Mouse (Mus musculus) heart, adult 2 months (tissue): Measurements from ENCODE around the gene Mov10l1. TPM values are rescaled to one million over a fixed set of nuclear protein-coding genes. Genes with fewer than 3 reads are reported as not detected.
A peak's percentile ranks its signal among the peaks of the same experiment; 100 is the strongest.

Experiments
- DNase-seq, 2 experiments: peaks; one replicate each; pipeline ENCODE4 v3.0.0; 2021
- H3K27ac ChIP-seq: fragments of 200-600 bp; 2 replicates; pipeline ENCODE4 v1.8.1; 2022
- H3K27me3 ChIP-seq: fragments of 200-500 bp; 2 replicates; pipeline ENCODE4 v1.6.1; 2012; ENCODE audit warnings: mild to moderate bottlenecking, low read length, inconsistent platforms, mixed read lengths; ENCODE audit not compliant: control insufficient read depth, insufficient read depth
- H3K36me3 ChIP-seq: fragments of 200-500 bp; 2 replicates; pipeline ENCODE4 v1.6.1; 2012; ENCODE audit warnings: low read length, inconsistent platforms; ENCODE audit not compliant: control insufficient read depth, insufficient read depth
- H3K4me1 ChIP-seq: fragments of 200-500 bp; 2 replicates; pipeline ENCODE4 v1.6.1; 2011; ENCODE audit warnings: low read length; ENCODE audit not compliant: control insufficient read depth, insufficient read depth
- H3K4me3 ChIP-seq: fragments of 200-600 bp; 2 replicates; pipeline ENCODE4 v1.8.1; 2022
- H3K79me2 ChIP-seq: fragments of 200-500 bp; replicated peaks from 2 replicates; pipeline ENCODE4 v1.6.1; 2012; ENCODE audit warnings: mild to moderate bottlenecking, inconsistent platforms, low read length, moderate library complexity, mixed read lengths; ENCODE audit not compliant: control insufficient read depth, insufficient read depth
- H3K9ac ChIP-seq: fragments of 200-500 bp; 2 replicates; pipeline ENCODE4 v1.6.1; 2012; ENCODE audit warnings: low read depth, mild to moderate bottlenecking, control low read depth, inconsistent platforms, low read length, mixed read lengths
- CTCF ChIP-seq: fragments of 200-600 bp; IDR thresholded peaks from 2 replicates; pipeline ENCODE4 v1.8.1; 2022; ENCODE audit warnings: antibody characterized with exemption, mild to moderate bottlenecking, moderate library complexity
- EP300 ChIP-seq: fragments of 200-500 bp; IDR thresholded peaks from 2 replicates; pipeline ENCODE4 v1.6.1; 2011; ENCODE audit warnings: low read depth, low read length, control low read depth; ENCODE audit not compliant: insufficient read depth
- POLR2A ChIP-seq: fragments of 200-500 bp; IDR thresholded peaks from 2 replicates; pipeline ENCODE4 v1.6.1; 2011; ENCODE audit warnings: mild to moderate bottlenecking, low read depth, low read length, control low read depth; ENCODE audit not compliant: insufficient read depth
- WGBS: fragments of 180-500 bp; shearing (Covaris S2); methylation state at CpG from one replicate; pipeline ENCODE4 v1.1.7; 2018; 5-methylcytosine and 5-hydroxymethylcytosine counted together
- intact Hi-C: fragments of 180-260 bp; cut with DNase I; formaldehyde crosslinking; loops from one replicate; pipeline ENCODE4 v1.15.1; 2025
- polyA plus RNA-seq: library from polyadenylated mRNA; depleted of rRNA; stranded (reverse); fragments of >200 nt; gene quantifications from 2 replicates; pipeline ENCODE4 v1.2.3, GENCODE M21; 2012
- total RNA-seq, 2 experiments: library from RNA; stranded (reverse); gene quantifications; 2 replicates each; pipeline ENCODE4 v1.2.3; 2021

Gene Mov10l1
- total and polyA plus RNA-seq, 3 experiments: 51.7 to 107 (median 96.4) TPM

- Histone ChIP-seq H3K27me3 (no peaks in the 10 kb centered on the region), H3K4me3 (peak overlapping the region; percentile 44), H3K4me1 (no peaks in the 10 kb centered on the region), H3K27ac (peak overlapping the region; percentile 69), H3K79me2 (no peaks in the 10 kb centered on the region), H3K36me3 (no peaks in the 10 kb centered on the region), H3K9ac (peak overlapping the region; percentile 50)
- 49% methylated on average over 7 of the region's 7 CpGs for WGBS
- DNase-seq: no peak
- TF ChIP-seq EP300 (no peak), POLR2A (no peak), CTCF (no peak)
- intact Hi-C loops: loop anchor here (1.0 kb wide), 1 partner anchor 55 kb away; the partner anchor contains the start of gene Trabd
Observed at GRCm38 (mm10) chr15:89020492-89020891, 37.8 kb downstream of the Mov10l1 start.

DNA sequence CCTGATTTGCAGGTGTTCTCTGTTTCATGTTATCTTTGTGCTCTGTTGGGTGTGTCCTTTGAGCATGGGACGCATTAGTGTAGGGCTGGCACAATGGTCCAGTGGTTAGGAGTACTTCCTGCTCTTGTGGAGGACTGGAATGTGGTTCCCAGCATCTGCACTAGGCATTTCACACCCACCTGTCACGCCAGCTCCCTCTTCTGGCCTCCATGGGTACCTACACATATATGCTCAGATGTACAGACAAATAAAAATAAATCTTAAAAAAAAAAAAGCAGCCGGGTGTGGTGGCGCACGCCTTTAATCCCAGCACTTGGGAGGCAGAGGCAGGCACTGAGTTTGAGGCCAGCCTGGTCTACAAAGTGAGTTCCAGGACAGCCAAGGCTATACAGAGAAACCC, 61.7 kb downstream of the Mov10l1 start:
- no peaks in the 10 kb centered on the region for H3K27me3 ChIP-seq
- H3K79me2 ChIP-seq: no peaks in the 10 kb centered on the region
- H3K36me3 ChIP-seq: no peaks in the 10 kb centered on the region
- H3K4me1 ChIP-seq: no peaks in the 10 kb centered on the region
- no peak overlapping the region for H3K9ac ChIP-seq
- H3K27ac ChIP-seq: no peak overlapping the region
- DNase-seq: no peak
- peak; percentile 8; the same call in 1 of the 2 replicates for TF ChIP-seq CTCF
- no peak for TF ChIP-seq EP300
- 74% methylated on average over 5 of the region's 5 CpGs for WGBS
- intact Hi-C loops: no loop called here
- no peak overlapping the region for H3K4me3 ChIP-seq

DNA sequence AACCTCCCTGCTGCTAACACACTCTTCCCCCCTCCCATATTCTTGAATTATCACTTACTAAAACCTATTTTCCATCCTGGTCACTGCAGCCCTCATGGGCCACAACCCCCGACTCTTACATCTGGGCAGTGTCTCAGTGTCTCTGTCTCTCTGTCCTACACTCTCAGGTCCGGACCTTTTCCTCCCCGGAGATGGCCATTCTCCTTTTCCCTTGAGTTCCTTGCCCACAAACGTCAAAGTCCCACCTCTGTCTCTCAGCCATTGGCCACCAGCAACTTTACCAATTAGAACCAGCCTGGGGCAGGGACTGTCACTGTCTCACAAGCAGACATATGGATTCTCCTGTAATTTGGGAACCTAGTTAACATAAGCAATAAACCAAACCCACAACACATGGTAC, 63.6 kb downstream of the Mov10l1 start:
- no peaks in the 10 kb centered on the region for H3K27me3 ChIP-seq
- no peak overlapping the region for H3K4me3 ChIP-seq
- TF ChIP-seq POLR2A: no peak
- no peak for TF ChIP-seq EP300
- TF ChIP-seq CTCF: no peak
- no peak overlapping the region for H3K27ac ChIP-seq
- no peaks in the 10 kb centered on the region for H3K36me3 ChIP-seq
- no peaks in the 10 kb centered on the region for H3K79me2 ChIP-seq
- H3K4me1 ChIP-seq: no peaks in the 10 kb centered on the region
- intact Hi-C loops: no loop called here
- 69% methylated on average over 4 of the region's 4 CpGs for WGBS
- H3K9ac ChIP-seq: no peak overlapping the region
- no peak for DNase-seq

GRCm38 (mm10) chr15:89054666-89055065, 72.0 kb downstream of the Mov10l1 start:
- no peaks in the 10 kb centered on the region for H3K4me1 ChIP-seq
- DNase-seq: peak in 1 of 2 experiments; percentile 12
- H3K36me3 ChIP-seq: no peaks in the 10 kb centered on the region
- H3K27me3 ChIP-seq: peaks cover 1% of the 10 kb centered on the region
- no peak overlapping the region for H3K9ac ChIP-seq
- no peaks in the 10 kb centered on the region for H3K79me2 ChIP-seq
- intact Hi-C loops: no loop called here
- WGBS: 87% methylated on average over 7 of the region's 7 CpGs
- no peak overlapping the region for H3K27ac ChIP-seq
- H3K4me3 ChIP-seq: no peak overlapping the region
- TF ChIP-seq POLR2A: no peak
- TF ChIP-seq EP300: no peak
- no peak for TF ChIP-seq CTCF

GRCm38 (mm10) chr15:89058736-89059135, 76.0 kb downstream of the Mov10l1 start:
- Histone ChIP-seq H3K27me3 (peaks cover 3% of the 10 kb centered on the region), H3K9ac (no peak overlapping the region), H3K4me3 (no peak overlapping the region), H3K4me1 (no peaks in the 10 kb centered on the region), H3K27ac (no peak overlapping the region), H3K36me3 (no peaks in the 10 kb centered on the region), H3K79me2 (no peaks in the 10 kb centered on the region)
- intact Hi-C loops: no loop called here
- 30% methylated on average over 6 of the region's 6 CpGs for WGBS
- TF ChIP-seq POLR2A (no peak), EP300 (no peak), CTCF (no peak)
- DNase-seq: peak; percentile 1 to 14

DNA sequence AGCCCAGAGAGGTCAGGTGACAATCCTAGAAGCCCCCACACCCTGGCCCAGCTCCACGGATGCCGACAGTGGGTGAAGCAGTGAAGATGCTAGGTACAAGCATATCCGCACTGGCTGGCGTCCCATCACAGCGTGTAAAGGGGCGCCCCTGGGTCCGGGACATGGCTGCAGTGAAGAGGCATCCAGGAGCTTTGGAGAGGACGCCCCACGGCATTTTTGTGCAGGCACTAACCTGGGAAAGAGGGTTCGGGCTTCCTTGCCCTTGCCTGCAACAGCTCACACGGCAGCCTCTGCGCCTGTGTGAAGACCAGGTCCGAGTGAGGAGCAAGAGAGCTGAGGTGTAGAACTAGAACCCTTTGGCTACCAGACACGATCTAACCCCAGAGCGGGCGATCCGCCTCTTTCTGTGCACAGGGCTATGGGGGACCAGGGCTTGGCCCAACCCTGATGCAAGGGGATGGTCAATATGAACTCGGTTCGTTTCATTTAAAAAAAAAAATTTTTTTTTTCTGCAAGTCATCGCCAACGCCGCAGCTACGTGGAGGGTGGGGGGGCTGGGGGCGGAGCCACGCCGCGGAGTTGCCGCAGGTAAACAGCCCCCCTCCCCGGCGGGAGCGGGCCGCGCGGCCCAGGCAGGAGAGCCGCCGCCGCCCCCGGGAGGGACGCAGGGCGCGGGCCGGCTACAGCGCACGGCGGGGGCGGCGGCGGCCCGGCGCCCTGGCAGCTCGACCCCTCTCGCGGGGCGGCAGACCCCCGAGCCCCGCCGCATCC, 76.6 kb downstream of the Mov10l1 start, which contains the start of gene Panx2:
Gene Panx2, plus strand, starts transcription at position 574 of the 771 bp plus-strand sequence.
- Histone ChIP-seq H3K4me3 (peak within 1 kb of the TSS; percentile 48), H3K27ac (no peak within 1 kb of the TSS), H3K79me2 (no peaks in the 10 kb centered on the region), H3K4me1 (no peaks in the 10 kb centered on the region), H3K9ac (peak within 1 kb of the TSS; percentile 56), H3K27me3 (peaks cover 3% of the 10 kb centered on the region), H3K36me3 (no peaks in the 10 kb centered on the region)
- 2% methylated on average over 57 of the region's 57 CpGs for WGBS
- DNase-seq: peak; percentile 2 to 17
- intact Hi-C loops: no loop called here
- TF ChIP-seq EP300 (no peak), CTCF (no peak), POLR2A (no peak)
